Mouse (Mus musculus): ENCODE results near the gene Prop1.

GRCm38 (mm10) chr11:50931451-50931866 lies 22.1 kb downstream of the Prop1 start, which contains the start of gene Zfp354b:
- TF ChIP-seq POLR2A (IDR thresholded peaks at IDR 0.05; ENCODE audit: extremely low read depth, insufficient read depth, low read length) (peak; percentile 63; the same call in 1 of the 2 replicates), CTCF (IDR thresholded peaks at IDR 0.05; ENCODE audit: low read depth, low read length) (no peak)
